Comparison of ENCODE assay signal across 17 mouse cellular contexts in genomic region chr2:152346776-152347465, GRCm38 (mm10). TPM values are rescaled to one million over a fixed set of nuclear protein-coding genes. Genes with fewer than 3 reads are reported as not detected.
DNase-seq lines count a peak whose midpoint lies in the region; ATAC-seq and TF ChIP-seq lines count a peak whose summit lies in the region.
"Had no signal": no experiment of that assay in that cellular context is flagged by ENCODE, and none has a peak within 500 bp of the region (broad histone marks: within the 10 kb centered on the region; RNA-seq: fewer than 3 reads in every experiment).

No protein-coding gene starts in this region.

- peak overlapping the region; percentile 77 for H3K27ac ChIP-seq in heart, embryonic 11.5 days (ENCODE audit: low read depth, low read length)
- peak overlapping the region; percentile 80 for H3K27ac ChIP-seq in liver, embryonic 15.5 days (replicated peaks)
- H3K27ac ChIP-seq: kidney, postnatal 0 days; macrophage had no signal

- H3K4me3 ChIP-seq in heart, embryonic 11.5 days (ENCODE audit: low read depth, low read length): no peak overlapping the region
- peak overlapping the region; percentile 38; the same call in 1 of the 2 replicates for H3K4me3 ChIP-seq in G1E (ENCODE audit: low read depth, low read length)
- H3K4me3 ChIP-seq in liver, embryonic 15.5 days (replicated peaks): peak overlapping the region; percentile 29

- no peak for DNase-seq in heart, adult 8-10 months (ENCODE audit: low spot score)
- DNase-seq in G1E (ENCODE audit: low spot score): no peak
- DNase-seq in frontal cortex, postnatal 14 days (ENCODE audit: low spot score in 2 of 2): no peak
- DNase-seq in embryo, embryonic 11 days: no peak
- no peak for DNase-seq in kidney, adult 8-10 months
- DNase-seq: B cell, adult 2 months; layer of hippocampus, adult 9-11 months; right cerebral cortex, postnatal 14 days; thymus, adult 2 months had no signal

- ATAC-seq in heart, embryonic 11.5 days (replicated peaks; ENCODE audit: insufficient number of reproducible peaks, low FRiP score, low TSS enrichment): peak; percentile 60
- peak; percentile 66 for ATAC-seq in G1E (ENCODE audit: extremely low read depth, insufficient number of reproducible peaks, low FRiP score, poor library complexity, severe bottlenecking)
- ATAC-seq in common myeloid progenitor, adult 5-6 weeks (replicated peaks; ENCODE audit: low read depth, poor library complexity, severe bottlenecking): peak; percentile 42
- peak; percentile 71 for ATAC-seq in liver, embryonic 15.5 days (ENCODE audit: insufficient read depth)
- ATAC-seq: Patski had no signal

- H3K27me3 ChIP-seq in heart, embryonic 11.5 days (ENCODE audit: control insufficient read depth, insufficient read depth, low read length): no peaks in the 10 kb centered on the region
- H3K27me3 ChIP-seq in G1E (ENCODE audit: insufficient read depth, low read length): no peaks in the 10 kb centered on the region
- peaks cover 9% of the 10 kb centered on the region; the same call in 1 of the 2 replicates for H3K27me3 ChIP-seq in liver, embryonic 15.5 days
- H3K27me3 ChIP-seq: Patski had no signal

- TF ChIP-seq CTCF in G1E (IDR thresholded peaks at IDR 0.05; ENCODE audit: low read depth, low read length): no peak

- WGBS in heart, embryonic 11.5 days (ENCODE audit: insufficient replicate concordance): 13% methylated on average over 9 of the region's 9 CpGs
- WGBS in liver, embryonic 15.5 days (ENCODE audit: insufficient replicate concordance): 15% methylated on average over 9 of the region's 9 CpGs

- H3K9me3 ChIP-seq in heart, embryonic 11.5 days (replicated peaks; ENCODE audit: control insufficient read depth, low read length): no peaks in the 10 kb centered on the region
- H3K9me3 ChIP-seq in G1E (replicated peaks): no peaks in the 10 kb centered on the region
- H3K9me3 ChIP-seq in liver, embryonic 15.5 days (replicated peaks): no peaks in the 10 kb centered on the region

- H3K9ac ChIP-seq in heart, embryonic 11.5 days (ENCODE audit: low read depth, low read length): peak overlapping the region; percentile 0; the same call in 1 of the 2 replicates
- H3K9ac ChIP-seq in liver, embryonic 15.5 days: peak overlapping the region; percentile 23; the same call in 1 of the 2 replicates

- H3K36me3 ChIP-seq in heart, embryonic 11.5 days (ENCODE audit: control insufficient read depth, insufficient read depth, low read length): no peaks in the 10 kb centered on the region
- H3K36me3 ChIP-seq in G1E (replicated peaks): peaks cover 11% of the 10 kb centered on the region
- H3K36me3 ChIP-seq in liver, embryonic 15.5 days (replicated peaks): no peaks in the 10 kb centered on the region

- peak overlapping the region; percentile 44; the same call in 1 of the 2 replicates for H3K4me2 ChIP-seq in heart, embryonic 11.5 days
- peak overlapping the region; percentile 67 for H3K4me2 ChIP-seq in liver, embryonic 15.5 days

- peaks cover 7% of the 10 kb centered on the region; the same call in 1 of the 2 replicates for H3K4me1 ChIP-seq in heart, embryonic 11.5 days (ENCODE audit: control insufficient read depth, insufficient read depth, low read length)
- peaks cover 87% of the 10 kb centered on the region for H3K4me1 ChIP-seq in G1E (ENCODE audit: insufficient read depth, low read depth, low read length)
- peaks cover 67% of the 10 kb centered on the region for H3K4me1 ChIP-seq in liver, embryonic 15.5 days (replicated peaks)

RNA-seq across cellular contexts. Expression of gene Trib3, which starts 3.1 kb away (rescaled TPM):
- polyA plus RNA-seq in heart, embryonic 11.5 days (2014; fragmentation: Nextera tagmentation; extraction: Ambion mirVana): 3.4 and 3.6 TPM in 2 replicates
- total RNA-seq in heart, adult 8-10 months (2022): 1 to 10 TPM; 3.3 to 4.2 (median 4.1) TPM
- total RNA-seq in G1E (2014; fragmentation: Nextera tagmentation) (24.5 and 25.0 TPM in 2 replicates), G1E (2017) (1.9 and 2.1 TPM in 2 replicates)
- polyA plus RNA-seq in G1E (2012): 17.8 and 24.9 TPM in 2 replicates
- total RNA-seq in common myeloid progenitor, adult 5-6 weeks (2017): not detected in 2 replicates
- polyA plus RNA-seq in liver, embryonic 15.5 days (2015; fragmentation: Nextera tagmentation; extraction: Ambion mirVana): 3.8 and 4.4 TPM in 2 replicates

RNA-seq across cellular contexts. Expression of gene Rbck1, which starts 14.5 kb away (rescaled TPM):
- 62.6 and 64.5 TPM in 2 replicates for polyA plus RNA-seq in heart, embryonic 11.5 days (2014; fragmentation: Nextera tagmentation; extraction: Ambion mirVana)
- 10 to 100 TPM; 36.1 to 51.7 (median 47.6) TPM for total RNA-seq in heart, adult 8-10 months (2022)
- 123 and 156 TPM in 2 replicates for total RNA-seq in G1E (2014; fragmentation: Nextera tagmentation)
- 59.9 and 71.3 TPM in 2 replicates for total RNA-seq in G1E (2017)
- polyA plus RNA-seq in G1E (2012): 232 and 262 TPM in 2 replicates
- total RNA-seq in common myeloid progenitor, adult 5-6 weeks (2017): 45.6 and 61.9 TPM in 2 replicates
- polyA plus RNA-seq in liver, embryonic 15.5 days (2015; fragmentation: Nextera tagmentation; extraction: Ambion mirVana): 41.4 and 46.1 TPM in 2 replicates

RNA-seq across cellular contexts. Expression of gene Nrsn2, which starts 29.5 kb away (rescaled TPM):
- 3.8 and 5.5 TPM in 2 replicates for polyA plus RNA-seq in heart, embryonic 11.5 days (2014; fragmentation: Nextera tagmentation; extraction: Ambion mirVana)
- total RNA-seq in heart, adult 8-10 months (2022): not detected
- total RNA-seq in G1E (2014; fragmentation: Nextera tagmentation) (not detected in 2 replicates), G1E (2017) (0.17 TPM in 1 of 2 replicates, not detected in the other)
- not detected in 2 replicates for polyA plus RNA-seq in G1E (2012)
- total RNA-seq in common myeloid progenitor, adult 5-6 weeks (2017): not detected in 2 replicates
- polyA plus RNA-seq in liver, embryonic 15.5 days (2015; fragmentation: Nextera tagmentation; extraction: Ambion mirVana): not detected in 2 replicates
- total RNA-seq: gastrocnemius, adult 18-20 months; neutrophil, adult 5-6 weeks had no signal
- polyA plus RNA-seq: macrophage, Patski had no signal

RNA-seq across cellular contexts. Expression of gene Sox12, which starts 50.9 kb away (rescaled TPM):
- polyA plus RNA-seq in heart, embryonic 11.5 days (2014; fragmentation: Nextera tagmentation; extraction: Ambion mirVana): 12.9 and 13.9 TPM in 2 replicates
- 1 to 10 TPM; 5.5 to 8.5 (median 7.0) TPM for total RNA-seq in heart, adult 8-10 months (2022)
- 29.4 and 34.4 TPM in 2 replicates for total RNA-seq in G1E (2014; fragmentation: Nextera tagmentation)
- total RNA-seq in G1E (2017): 0.98 and 1.7 TPM in 2 replicates
- 60.0 and 62.8 TPM in 2 replicates for polyA plus RNA-seq in G1E (2012)
- total RNA-seq in common myeloid progenitor, adult 5-6 weeks (2017): 3.3 and 3.7 TPM in 2 replicates
- 1.2 and 1.5 TPM in 2 replicates for polyA plus RNA-seq in liver, embryonic 15.5 days (2015; fragmentation: Nextera tagmentation; extraction: Ambion mirVana)

RNA-seq across cellular contexts. Expression of gene Tbc1d20, which starts 53.3 kb away (rescaled TPM):
- polyA plus RNA-seq in heart, embryonic 11.5 days (2014; fragmentation: Nextera tagmentation; extraction: Ambion mirVana): 25.1 and 25.7 TPM in 2 replicates
- 10 to 100 TPM; 37.1 to 41.9 (median 37.5) TPM for total RNA-seq in heart, adult 8-10 months (2022)
- 45.8 and 48.2 TPM in 2 replicates for total RNA-seq in G1E (2014; fragmentation: Nextera tagmentation)
- total RNA-seq in G1E (2017): 35.8 and 91.8 TPM in 2 replicates
- polyA plus RNA-seq in G1E (2012): 13.8 and 15.7 TPM in 2 replicates
- 15.1 and 17.1 TPM in 2 replicates for total RNA-seq in common myeloid progenitor, adult 5-6 weeks (2017)
- polyA plus RNA-seq in liver, embryonic 15.5 days (2015; fragmentation: Nextera tagmentation; extraction: Ambion mirVana): 10.7 and 12.3 TPM in 2 replicates
